Mouse (Mus musculus): ENCODE results near the gene Rab3c.

Rab3c gene

GRCm38 (mm10) chr13:110012029-110012428 lies 268.8 kb downstream of the Rab3c start:
- DNase-seq, result no peak

- DNase-seq, result no peak
These were observed 269.9 kb downstream of the Rab3c start for GRCm38 (mm10) chr13:110010876-110011275.

DNA sequence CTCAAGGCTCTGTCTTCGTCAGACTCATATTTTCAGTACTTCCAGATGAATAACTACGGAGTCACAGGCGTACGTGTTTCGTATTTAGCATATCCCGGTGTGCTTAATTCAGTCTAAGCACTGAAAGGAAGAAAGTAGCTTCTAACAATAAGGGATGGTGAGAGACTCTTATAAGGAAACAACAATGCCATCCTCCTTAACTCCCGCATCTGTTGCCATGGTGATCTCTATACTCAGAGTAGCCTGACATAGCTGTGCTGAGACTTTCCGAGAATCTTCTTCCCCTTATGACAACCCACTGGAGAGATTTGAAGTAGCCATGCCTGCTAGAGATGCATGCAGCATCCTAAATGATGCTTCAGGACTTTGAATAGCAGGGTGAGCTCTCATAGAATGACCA lies 272.3 kb downstream of the Rab3c start:
- DNase-seq, result no peak

DNA sequence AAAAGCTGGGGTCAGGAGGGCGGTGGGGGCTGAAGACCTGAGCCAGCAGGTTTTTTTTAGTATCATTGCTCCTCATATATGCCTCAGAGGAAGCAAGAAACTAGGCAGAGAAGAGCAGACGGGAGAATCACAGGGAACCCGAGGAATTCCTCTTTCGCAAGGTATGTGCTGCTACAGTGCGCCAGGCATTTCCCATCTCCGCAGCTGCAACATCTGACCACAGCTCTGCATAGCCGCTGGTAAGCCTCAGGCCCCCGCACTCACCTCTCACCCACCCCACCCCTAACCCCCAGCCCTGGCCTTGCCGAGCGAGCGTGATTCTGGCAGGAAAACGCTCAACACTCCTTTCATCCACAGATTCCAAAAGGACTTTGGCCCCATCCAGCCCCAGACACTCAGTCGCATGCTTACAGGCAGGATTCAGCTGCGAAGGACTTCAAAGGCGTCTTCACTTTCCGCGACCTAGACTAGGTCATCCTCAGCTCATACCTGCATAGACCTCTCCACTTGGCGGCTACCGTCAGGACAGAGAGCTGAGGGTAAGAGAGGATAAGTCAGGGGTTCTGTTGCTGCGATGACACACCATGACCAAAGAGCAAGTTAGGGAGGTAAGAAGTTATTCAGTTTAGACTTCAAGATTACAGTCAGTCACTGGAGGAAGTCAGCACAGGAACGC lies 274.6 kb downstream of the Rab3c start:
- DNase-seq, result no peak

Measured in cerebellum, adult 11-12 months (tissue).